Mouse (Mus musculus): ENCODE data around the gene Prpf4. TPM values are rescaled to one million over a fixed set of nuclear protein-coding genes. Genes with fewer than 3 reads are reported as not detected.

The Prpf4 gene
- polyA plus RNA-seq (2012; ENCODE audit: low replicate concordance): 1.9 and 5.4 TPM in 2 replicates

DNA sequence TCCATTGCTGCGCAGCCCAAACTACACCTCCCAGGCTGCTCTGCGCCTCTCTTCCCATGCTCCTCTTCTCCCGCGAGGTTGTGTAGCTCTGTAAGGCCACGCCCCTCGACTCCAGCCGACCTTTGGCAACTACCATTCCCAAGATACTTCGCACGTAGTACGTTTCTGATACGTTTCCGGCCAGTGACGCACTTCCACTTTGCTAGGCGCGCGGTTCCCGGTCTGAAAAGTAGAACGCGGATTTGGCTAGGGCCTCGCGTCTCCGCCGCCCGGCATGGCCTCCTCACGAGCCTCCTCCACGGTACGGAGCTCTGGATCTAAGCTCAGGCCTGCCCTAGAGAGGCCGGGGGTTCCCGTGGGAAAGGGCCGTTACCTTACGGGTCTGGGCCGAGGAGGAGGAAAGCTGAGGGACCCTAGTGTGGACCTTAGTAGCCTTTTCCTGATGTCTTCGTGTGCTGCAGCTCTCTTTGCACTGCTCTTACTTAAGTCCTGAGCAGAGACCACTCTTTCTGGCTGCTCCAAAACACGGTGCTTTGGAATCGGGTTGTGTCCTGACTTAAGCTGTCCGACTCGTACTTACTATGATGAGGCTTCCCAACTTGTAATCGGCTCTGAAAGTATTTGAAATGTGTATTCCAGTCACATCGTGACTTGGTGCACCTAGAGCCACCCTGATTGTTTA lies at the start of gene Prpf4, which contains the start of gene Cdc26:
Prpf4 (plus strand) TSS at position 197 of the 682 bp plus-strand sequence.
Cdc26 (minus strand) TSS at position 42 of the 682 bp plus-strand sequence.

DNA sequence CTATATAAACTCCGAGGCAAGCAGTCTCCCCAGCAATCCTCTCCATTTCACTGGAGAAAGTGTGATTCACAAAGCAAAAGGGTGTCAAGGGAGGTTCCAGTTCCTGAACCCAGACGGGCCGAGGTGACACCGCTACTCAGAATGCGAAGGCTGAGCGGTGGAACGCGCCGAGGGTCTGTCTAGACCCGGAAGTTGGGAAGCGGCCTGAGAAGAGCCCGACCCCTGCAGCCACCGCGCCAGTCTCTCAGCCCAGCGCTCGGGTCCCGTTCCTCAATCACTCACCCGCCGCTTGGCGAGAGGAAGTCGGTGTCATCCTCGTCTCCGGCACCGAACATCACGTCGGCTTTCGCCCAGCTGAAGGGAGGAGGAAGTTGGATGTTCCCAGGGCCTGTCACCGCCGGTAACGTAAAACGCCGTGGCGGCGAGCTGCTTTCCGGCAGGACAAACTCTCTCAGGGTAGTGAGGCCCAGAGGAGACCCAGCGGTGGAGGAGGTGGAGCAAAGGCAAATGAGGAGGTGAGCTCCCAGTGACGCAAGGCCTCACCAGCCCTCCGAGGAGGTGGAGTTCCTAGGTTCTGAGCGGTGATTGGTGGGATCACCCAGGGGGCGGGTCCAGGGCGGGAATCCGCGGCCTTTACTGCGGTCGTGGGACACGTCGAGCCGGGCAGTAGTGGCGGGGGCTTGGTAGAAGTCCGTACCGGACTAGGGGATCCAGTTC lies 48.4 kb upstream of the Prpf4 start, which contains the start of the genes Fkbp15 and Slc31a1:
Fkbp15 (minus strand) TSS at position 461 of the 717 bp plus-strand sequence.
Slc31a1 (plus strand) TSS at position 640 of the 717 bp plus-strand sequence.

DNA sequence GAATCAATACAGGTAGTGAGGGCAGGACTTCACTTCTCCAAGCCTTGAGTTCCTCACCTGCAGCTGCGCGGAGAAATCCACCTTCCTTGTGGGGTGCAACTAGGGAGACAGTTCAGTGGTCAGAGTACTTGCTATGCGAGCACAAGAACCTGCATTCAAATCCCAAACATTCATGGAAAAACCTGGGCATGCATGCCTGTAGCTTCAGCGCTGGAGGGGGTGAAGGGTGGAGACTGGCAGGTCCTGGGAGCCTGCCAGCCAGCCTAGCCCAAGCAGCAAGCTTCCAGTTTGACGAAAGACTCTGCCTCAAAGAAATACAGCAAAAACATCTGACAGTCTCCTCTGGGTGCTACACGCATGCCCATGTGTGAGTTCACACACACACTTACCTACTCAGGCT lies 26.5 kb downstream of the Prpf4 start, which contains the start of gene Rnf183:
Rnf183 (minus strand) TSS at position 172 of the 400 bp plus-strand sequence.

DNA sequence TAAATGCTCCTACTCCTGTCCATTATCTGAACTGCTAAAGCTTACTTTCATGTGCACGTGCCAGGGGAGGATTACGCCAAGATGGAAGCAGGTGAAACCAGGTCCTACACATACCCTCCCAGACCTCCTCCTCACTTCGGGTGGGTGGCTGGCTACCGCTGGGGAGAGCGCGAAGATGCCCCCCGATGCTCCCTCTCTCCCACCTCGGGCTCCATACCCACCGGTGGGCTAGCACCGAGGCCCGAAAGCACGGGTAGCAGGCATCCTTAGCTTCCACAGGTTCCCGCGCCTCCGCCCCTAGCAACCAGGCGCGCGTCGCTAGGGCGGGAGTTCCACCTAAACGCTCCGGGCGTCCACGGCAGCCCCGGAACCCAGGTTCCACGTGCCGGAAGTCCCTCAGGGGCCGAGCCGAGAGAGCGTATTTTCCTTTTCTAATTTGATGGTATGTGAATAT lies 62.0 kb downstream of the Prpf4 start, which contains the start of gene Wdr31:
Wdr31 (minus strand) TSS at position 299 of the 454 bp plus-strand sequence.

Other genes with a start within 250 kb of the Prpf4 start
- gene Zfp37, start 177.8 kb upstream of the Prpf4 start, polyA plus RNA-seq (2012; ENCODE audit: low replicate concordance): not detected in 2 replicates
- gene Slc31a2, start 146.2 kb upstream of the Prpf4 start, polyA plus RNA-seq (2012; ENCODE audit: low replicate concordance): 0.32 and 1.1 TPM in 2 replicates
- gene Fkbp15, start 48.2 kb upstream of the Prpf4 start, polyA plus RNA-seq (2012; ENCODE audit: low replicate concordance): 17.7 and 18.4 TPM in 2 replicates
- 0.73 and 2.3 TPM in 2 replicates for gene Slc31a1, start 48.1 kb upstream of the Prpf4 start, polyA plus RNA-seq (2012; ENCODE audit: low replicate concordance)
- 1.3 and 8.1 TPM in 2 replicates for gene Cdc26, start 155 bp upstream of the Prpf4 start, polyA plus RNA-seq (2012; ENCODE audit: low replicate concordance)
- gene Rnf183, start 26.5 kb downstream of the Prpf4 start, polyA plus RNA-seq (2012; ENCODE audit: low replicate concordance): 0.12 and 0.59 TPM in 2 replicates
- 2.6 TPM in 2 replicates for gene Wdr31, start 62.1 kb downstream of the Prpf4 start, polyA plus RNA-seq (2012; ENCODE audit: low replicate concordance)
- 0.38 and 1.6 TPM in 2 replicates for gene Bspry, start 71.3 kb downstream of the Prpf4 start, polyA plus RNA-seq (2012; ENCODE audit: low replicate concordance)
- 2.6 and 7.6 TPM in 2 replicates for gene Hdhd3, start 94.7 kb downstream of the Prpf4 start, polyA plus RNA-seq (2012; ENCODE audit: low replicate concordance)
- gene Alad, start 111.1 kb downstream of the Prpf4 start, polyA plus RNA-seq (2012; ENCODE audit: low replicate concordance): 526 and 768 TPM in 2 replicates
- gene Pole3, start 116.3 kb downstream of the Prpf4 start, polyA plus RNA-seq (2012; ENCODE audit: low replicate concordance): 28.5 and 35.6 TPM in 2 replicates
- gene 4933430I17Rik, start 116.6 kb downstream of the Prpf4 start, polyA plus RNA-seq (2012; ENCODE audit: low replicate concordance): not detected in 2 replicates
- 87.1 and 175 TPM in 2 replicates for gene Rgs3, start 151.1 kb downstream of the Prpf4 start, polyA plus RNA-seq (2012; ENCODE audit: low replicate concordance)

All from leukemia stem cell, adult 10-12 weeks (primary cell).